In the genomic region with DNA sequence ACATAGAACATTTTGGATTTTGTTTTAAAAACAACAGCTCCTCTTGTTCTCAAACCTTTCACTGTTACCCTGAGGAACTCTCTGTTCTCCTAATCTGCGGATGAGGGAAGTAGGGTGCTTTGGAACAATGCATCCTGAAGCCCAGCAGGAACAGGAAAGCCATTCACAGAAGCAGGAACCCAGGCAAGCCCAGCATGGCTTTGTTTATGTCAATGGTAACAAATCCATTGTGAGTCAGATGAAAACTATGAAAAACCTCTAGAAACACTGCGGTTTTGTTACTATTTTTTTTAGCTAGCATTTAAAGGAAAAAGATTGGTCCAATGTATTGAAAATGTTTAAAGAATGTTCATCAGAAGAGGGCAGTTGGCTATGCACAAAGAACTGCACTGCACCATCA, we compare ENCODE assay signal across 33 mouse cellular contexts. TPM values are rescaled to one million over a fixed set of nuclear protein-coding genes. Genes with fewer than 3 reads are reported as not detected.
DNase-seq lines count a peak whose midpoint lies in the region; ATAC-seq and TF ChIP-seq lines count a peak whose summit lies in the region.
"Had no signal": no experiment of that assay in that cellular context is flagged by ENCODE, and none has a peak within 500 bp of the region (broad histone marks: within the 10 kb centered on the region; RNA-seq: fewer than 3 reads in every experiment).

No protein-coding gene starts in this region.

- no peak overlapping the region for H3K4me2 ChIP-seq in kidney, embryonic 16.5 days (replicated peaks; ENCODE audit: low read depth, low read length)
- H3K4me2 ChIP-seq: embryonic facial prominence, embryonic 13.5 days; forebrain, embryonic 12.5 days; forebrain, embryonic 15.5 days; heart, embryonic 11.5 days; hindbrain, embryonic 13.5 days; intestine, embryonic 15.5 days had no signal

- H3K9ac ChIP-seq in kidney, embryonic 16.5 days (replicated peaks; ENCODE audit: low read length), result no peak overlapping the region
- H3K9ac ChIP-seq: embryonic facial prominence, embryonic 13.5 days; forebrain, embryonic 12.5 days; forebrain, embryonic 15.5 days; hindbrain, embryonic 13.5 days; intestine, embryonic 15.5 days had no signal

- H3K27me3 ChIP-seq in kidney, embryonic 16.5 days (ENCODE audit: insufficient read depth, low read length), result no peaks in the 10 kb centered on the region
- H3K27me3 ChIP-seq: embryonic facial prominence, embryonic 13.5 days; forebrain, embryonic 12.5 days; forebrain, embryonic 15.5 days; hindbrain, embryonic 13.5 days; intestine, embryonic 15.5 days had no signal

- no peak overlapping the region for H3K4me3 ChIP-seq in layer of hippocampus, adult 2 months
- no peak overlapping the region for H3K4me3 ChIP-seq in brown adipose tissue, adult 24 weeks (ENCODE audit: insufficient read depth, low read depth, low read length)
- H3K4me3 ChIP-seq in kidney, embryonic 16.5 days (ENCODE audit: low read length), result no peak overlapping the region
- H3K4me3 ChIP-seq: embryonic facial prominence, embryonic 10.5 days; embryonic facial prominence, embryonic 13.5 days; erythroblast, embryonic 14.5 days; forebrain, embryonic 12.5 days; forebrain, embryonic 15.5 days; hindbrain, embryonic 10.5 days; hindbrain, embryonic 13.5 days; intestine, embryonic 15.5 days had no signal

- TF ChIP-seq CTCF in layer of hippocampus, adult 2 months (conservative IDR thresholded peaks at IDR 0.05), result no peak

- WGBS in kidney, embryonic 16.5 days, result 66% methylated on average over 2 of the region's 2 CpGs

- DNase-seq in layer of hippocampus, adult 2 months (ENCODE audit: low spot score in 2 of 2), result no peak
- no peak for DNase-seq in layer of hippocampus, postnatal 36 days
- DNase-seq in 3134 (ENCODE audit: extremely low read depth, insufficient read length, low spot score), result peak; percentile 23
- DNase-seq in Muller cell, postnatal 12 days (ENCODE audit: inconsistent ontology term), result peak; percentile 67
- no peak for DNase-seq in embryo, embryonic 10 days (ENCODE audit: low spot score)
- DNase-seq: adrenal gland, adult 8-10 months; adrenal gland, postnatal 25 days; cerebellum, adult 18-20 months; cerebellum, adult 9-10 months; cerebellum, postnatal 14 days; embryo, embryonic 11 days; gastrocnemius, postnatal 25 days; heart, postnatal 36 days had no signal

- no peaks in the 10 kb centered on the region for H3K36me3 ChIP-seq in kidney, embryonic 16.5 days (ENCODE audit: insufficient read depth, low read length)
- H3K36me3 ChIP-seq: embryonic facial prominence, embryonic 10.5 days; embryonic facial prominence, embryonic 13.5 days; forebrain, embryonic 12.5 days; forebrain, embryonic 15.5 days; hindbrain, embryonic 10.5 days; hindbrain, embryonic 13.5 days; intestine, embryonic 15.5 days had no signal

- peaks cover 2% of the 10 kb centered on the region; the same call in 1 of the 2 replicates for H3K4me1 ChIP-seq in brown adipose tissue, adult 24 weeks (ENCODE audit: control insufficient read depth, insufficient read depth, insufficient read length, low read length)
- H3K4me1 ChIP-seq in kidney, embryonic 16.5 days (ENCODE audit: insufficient read depth, low read length), result no peaks in the 10 kb centered on the region
- H3K4me1 ChIP-seq: embryonic facial prominence, embryonic 10.5 days; intestine, embryonic 15.5 days had no signal

- ATAC-seq in kidney, embryonic 16.5 days (ENCODE audit: low FRiP score, low TSS enrichment), result no peak
- ATAC-seq: activated CD4-positive, CD25-positive, alpha-beta regulatory T cell, adult 4 months; forebrain, embryonic 15.5 days; hindbrain, embryonic 16.5 days; intestine, embryonic 15.5 days had no signal

- peak overlapping the region; percentile 70; the same call in 1 of the 2 replicates for H3K27ac ChIP-seq in layer of hippocampus, adult 2 months
- peak overlapping the region; percentile 80 for H3K27ac ChIP-seq in brown adipose tissue, adult 24 weeks (replicated peaks; ENCODE audit: low read depth, low read length)
- H3K27ac ChIP-seq in kidney, embryonic 16.5 days (ENCODE audit: low read length), result no peak overlapping the region
- H3K27ac ChIP-seq: embryonic facial prominence, embryonic 10.5 days; embryonic facial prominence, embryonic 13.5 days; forebrain, embryonic 12.5 days; forebrain, embryonic 15.5 days; hindbrain, embryonic 10.5 days; hindbrain, embryonic 13.5 days; intestine, embryonic 15.5 days had no signal

- peaks cover 4% of the 10 kb centered on the region; the same call in 1 of the 2 replicates for H3K9me3 ChIP-seq in kidney, embryonic 16.5 days (ENCODE audit: low read length)
- H3K9me3 ChIP-seq: embryonic facial prominence, embryonic 10.5 days; embryonic facial prominence, embryonic 13.5 days; forebrain, embryonic 12.5 days; forebrain, embryonic 15.5 days; hindbrain, embryonic 10.5 days; hindbrain, embryonic 13.5 days; intestine, embryonic 15.5 days had no signal

RNA-seq across cellular contexts. Expression of a gene that starts 35.0 kb away (rescaled TPM):
- 10 to 100 TPM; 53.5 to 55.0 TPM for total RNA-seq in layer of hippocampus, adult 2 months (2021)
- total RNA-seq in layer of hippocampus, postnatal 36 days (2021), result 10 to 100 TPM; 53.1 to 54.7 TPM
- 103 and 129 TPM in 2 replicates for polyA plus RNA-seq in brown adipose tissue, adult 24 weeks (2012; ENCODE audit: insufficient read depth, insufficient read length, missing spikeins)
- 67.2 and 69.0 TPM in 2 replicates for polyA plus RNA-seq in kidney, embryonic 16.5 days (2015; fragmentation: Nextera tagmentation; extraction: Ambion mirVana)

RNA-seq across cellular contexts. Expression of a gene that starts 43.1 kb away (rescaled TPM):
- total RNA-seq in layer of hippocampus, adult 2 months (2021), result not detected
- not detected for total RNA-seq in layer of hippocampus, postnatal 36 days (2021)
- polyA plus RNA-seq in brown adipose tissue, adult 24 weeks (2012; ENCODE audit: insufficient read depth, insufficient read length, missing spikeins), result not detected in 2 replicates
- polyA plus RNA-seq in kidney, embryonic 16.5 days (2015; fragmentation: Nextera tagmentation; extraction: Ambion mirVana), result not detected in 2 replicates
- total RNA-seq: adrenal gland, postnatal 25 days; ES-E14; gastrocnemius, adult 8-10 months; gastrocnemius, postnatal 25 days; granulocyte monocyte progenitor cell, adult 5-6 weeks; heart, adult 8-10 months; heart, postnatal 36 days had no signal
- polyA plus RNA-seq: brain, embryonic 14.5 days; embryonic facial prominence, embryonic 10.5 days; embryonic facial prominence, embryonic 13.5 days; erythroblast, embryonic 14.5 days; forebrain, embryonic 12.5 days; forebrain, embryonic 15.5 days; heart, embryonic 11.5 days; heart, embryonic 14.5 days; heart, postnatal 0 days; hindbrain, embryonic 10.5 days; hindbrain, embryonic 13.5 days; hindbrain, embryonic 16.5 days had no signal

Comparison
In these comparisons a context has a peak if more than half of its experiments do, and no peak if none do; other contexts are left out.
1. DNase-seq: peak in 3134 (single experiment) and Muller cell, postnatal 12 days (single experiment); none in layer of hippocampus, adult 2 months (0 of 2), layer of hippocampus, postnatal 36 days (0 of 2) and embryo, embryonic 10 days (single experiment).